Mouse (Mus musculus) forebrain, postnatal 0 days (tissue): ENCODE results near the gene Pde1a. TPM values are rescaled to one million over a fixed set of nuclear protein-coding genes. Genes with fewer than 3 reads are reported as not detected.

ENCODE experiments used
- ATAC-seq: fragments of 200-750 bp; cut with Nextera tagmentation; 2 replicates; pipeline ENCODE4 v1.8.0; 2017; ENCODE audit warnings: mild to moderate bottlenecking, moderate library complexity
- DNase-seq: peaks from one replicate; pipeline ENCODE4 v3.0.0-alpha.2; 2015
- H3K27ac ChIP-seq: fragments of 300-500 bp; sonication (generic); 2 replicates; pipeline ENCODE4 v1.5.1; 2014; ENCODE audit warnings: low read depth, mild to moderate bottlenecking, antibody characterized with exemption, low read length, moderate library complexity, mixed read lengths
- H3K27me3 ChIP-seq: fragments of 300-500 bp; sonication (generic); 2 replicates; pipeline ENCODE4 v1.6.1; 2014; ENCODE audit warnings: mild to moderate bottlenecking, low read length, mixed read lengths; ENCODE audit not compliant: insufficient read depth
- H3K36me3 ChIP-seq: fragments of 300-500 bp; sonication (generic); 2 replicates; pipeline ENCODE4 v1.6.1; 2014; ENCODE audit warnings: mild to moderate bottlenecking, moderate library complexity; ENCODE audit not compliant: insufficient read depth
- H3K4me1 ChIP-seq: fragments of 300-500 bp; sonication (generic); 2 replicates; pipeline ENCODE4 v1.6.1; 2014; ENCODE audit warnings: antibody characterized with exemption; ENCODE audit not compliant: insufficient read depth
- H3K4me2 ChIP-seq: fragments of 300-500 bp; sonication (generic); 2 replicates; pipeline ENCODE4 v1.6.1; 2014; ENCODE audit warnings: low read depth, mild to moderate bottlenecking, moderate library complexity
- H3K4me3 ChIP-seq: fragments of 300-500 bp; sonication (generic); 2 replicates; pipeline ENCODE4 v1.5.1; 2014; ENCODE audit warnings: low read depth, low read length, mixed read lengths
- H3K9ac ChIP-seq: fragments of 300-500 bp; sonication (generic); 2 replicates; pipeline ENCODE4 v1.6.1; 2014; ENCODE audit warnings: mild to moderate bottlenecking
- H3K9me3 ChIP-seq: fragments of 300-500 bp; sonication (generic); 2 replicates; pipeline ENCODE4 v1.6.1; 2016; ENCODE audit warnings: low read length
- CTCF ChIP-seq: sonication (generic); IDR thresholded peaks from 2 replicates; pipeline ENCODE4 v1.5.1; 2016; ENCODE audit warnings: antibody characterized with exemption, control low read depth, low read depth
- WGBS: fragments of 180-500 bp; shearing (Covaris S2); extraction: QIAGEN DNeasy Blood & Tissue Kit; methylation state at CpG from one replicate; pipeline ENCODE4 v1.1.7; 2014; 5-methylcytosine and 5-hydroxymethylcytosine counted together
- polyA plus RNA-seq: library from polyadenylated mRNA; unstranded; fragments of >200 nt; fragmentation: Nextera tagmentation; extraction: Ambion mirVana; gene quantifications from 2 replicates; pipeline ENCODE4 v1.2.1, GENCODE M21; 2015
- total RNA-seq: library from RNA; depleted of rRNA; stranded (reverse); fragments of >200 nt; gene quantifications from 2 replicates; pipeline ENCODE4 v1.2.3, GENCODE M21; 2014

Gene Pde1a
- total and polyA plus RNA-seq, 2 experiments from 2014 or later, result 45.8 to 48.9 TPM

DNA sequence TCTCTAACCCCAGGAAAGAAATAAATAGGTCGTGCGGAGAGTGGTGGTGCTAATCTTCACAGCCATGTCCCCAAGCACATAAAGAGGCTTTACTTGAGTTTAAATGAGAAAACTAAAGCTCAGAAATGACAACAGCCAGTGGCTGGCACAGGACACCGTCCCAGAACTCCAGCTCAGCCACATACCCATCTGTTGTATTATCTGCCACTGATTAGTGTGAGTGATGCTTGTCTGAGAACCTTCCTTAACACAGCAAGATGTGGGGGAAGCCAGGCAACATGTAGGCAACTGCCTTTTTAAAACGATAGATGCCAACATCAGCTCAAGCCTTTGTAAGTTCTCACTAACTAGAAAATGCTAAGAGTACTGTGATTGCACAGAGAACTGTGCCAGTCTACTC is 52.9 kb downstream of the Pde1a start:
- H3K27ac ChIP-seq, result no peak overlapping the region
- ATAC-seq, result peak; percentile 18; the same call in 1 of the 2 replicates
- H3K27me3 ChIP-seq, result no peaks in the 10 kb centered on the region
- no peaks in the 10 kb centered on the region for H3K9me3 ChIP-seq
- H3K9ac ChIP-seq, result no peak overlapping the region
- H3K4me3 ChIP-seq, result no peak overlapping the region
- 56% methylated on average over 4 of the region's 4 CpGs for whole genome bisulfite sequencing
- no peak for DNase-seq
- TF ChIP-seq CTCF, result no peak
- no peak overlapping the region for H3K4me2 ChIP-seq
- H3K4me1 ChIP-seq, result no peaks in the 10 kb centered on the region
- H3K36me3 ChIP-seq, result no peaks in the 10 kb centered on the region

DNA sequence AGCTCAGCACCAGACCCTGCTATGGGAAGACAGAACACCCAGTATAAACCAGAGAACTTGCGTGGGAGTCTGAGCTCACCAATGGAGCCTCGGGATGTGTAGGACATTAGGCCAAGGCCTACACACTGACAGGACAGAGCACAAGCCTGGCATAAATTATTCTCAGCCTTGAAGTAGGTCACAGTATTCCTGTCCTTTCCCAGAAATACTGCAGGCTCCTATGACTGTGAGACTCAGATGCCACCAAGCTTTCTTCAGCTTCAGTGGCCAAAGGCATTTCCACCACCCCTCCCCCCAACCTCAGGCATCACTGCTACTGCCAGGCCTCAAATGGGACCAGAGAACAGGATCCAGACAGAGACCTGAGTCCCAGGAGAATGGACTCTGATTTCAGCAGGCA is 54.7 kb downstream of the Pde1a start:
- TF ChIP-seq CTCF, result no peak
- H3K4me2 ChIP-seq, result no peak overlapping the region
- WGBS, result 86% methylated on average over 2 of the region's 2 CpGs
- no peaks in the 10 kb centered on the region for H3K9me3 ChIP-seq
- H3K27ac ChIP-seq, result no peak overlapping the region
- no peak overlapping the region for H3K4me3 ChIP-seq
- no peaks in the 10 kb centered on the region for H3K36me3 ChIP-seq
- H3K27me3 ChIP-seq, result no peaks in the 10 kb centered on the region
- ATAC-seq (peak; percentile 15; the same call in 1 of the 2 replicates), DNase-seq (no peak)
- no peak overlapping the region for H3K9ac ChIP-seq
- no peaks in the 10 kb centered on the region for H3K4me1 ChIP-seq

DNA sequence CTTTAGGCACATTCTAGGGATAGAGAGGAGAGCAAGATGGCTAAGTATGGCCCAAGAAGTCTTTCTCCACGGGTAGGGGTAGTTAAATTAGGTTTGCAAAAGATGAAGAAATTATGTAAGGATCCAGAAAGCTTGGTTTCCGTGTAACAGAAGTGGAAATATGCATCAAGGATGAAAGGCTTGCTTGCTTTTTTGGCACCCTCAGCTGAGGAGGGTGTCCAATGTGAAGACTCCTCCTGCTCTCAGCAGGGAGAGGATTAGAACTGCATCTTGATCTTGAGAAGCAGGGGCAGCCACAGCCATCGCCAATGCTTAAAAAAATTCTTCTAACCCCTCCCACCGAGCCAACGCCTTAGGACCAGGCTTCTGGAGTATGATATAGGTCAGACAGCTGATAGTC is 55.2 kb downstream of the Pde1a start:
- no peak overlapping the region for H3K4me2 ChIP-seq
- no peaks in the 10 kb centered on the region for H3K36me3 ChIP-seq
- no peaks in the 10 kb centered on the region for H3K9me3 ChIP-seq
- ATAC-seq (0 out of 2 replicates have a peak, but pooled peaks have one; percentile 36), DNase-seq (no peak)
- no peaks in the 10 kb centered on the region for H3K4me1 ChIP-seq
- no peak overlapping the region for H3K9ac ChIP-seq
- WGBS, result 40% methylated on average over 5 of the region's 5 CpGs
- no peaks in the 10 kb centered on the region for H3K27me3 ChIP-seq
- no peak overlapping the region for H3K27ac ChIP-seq
- no peak overlapping the region for H3K4me3 ChIP-seq
- no peak for TF ChIP-seq CTCF

DNA sequence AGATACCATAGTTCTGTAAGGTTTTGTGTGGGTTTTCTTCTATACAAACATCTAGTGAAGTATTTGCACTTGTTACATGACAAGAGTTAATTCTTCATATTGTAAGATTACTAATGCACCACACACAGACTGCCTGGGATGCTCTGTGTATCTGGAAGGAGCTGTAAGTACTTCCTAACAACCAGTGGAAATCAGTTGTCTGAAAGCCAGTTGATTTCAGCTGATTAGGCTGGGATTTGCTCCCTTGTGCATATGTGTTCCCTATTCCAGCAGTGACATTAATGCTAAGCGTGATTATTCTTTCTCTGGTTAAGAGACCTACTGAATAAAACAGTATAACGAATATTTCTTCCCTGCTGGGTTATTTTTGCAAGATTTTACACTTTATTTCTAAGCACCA is 55.8 kb downstream of the Pde1a start:
- peak; percentile 21 for DNase-seq
- H3K27ac ChIP-seq, result 0 out of 2 replicates have a peak overlapping the region, but pooled peaks have one; percentile 24
- no peak for TF ChIP-seq CTCF
- no peaks in the 10 kb centered on the region for H3K36me3 ChIP-seq
- H3K27me3 ChIP-seq, result no peaks in the 10 kb centered on the region
- ATAC-seq, result peak; percentile 37; the same call in 1 of the 2 replicates
- no peak overlapping the region for H3K4me2 ChIP-seq
- no peaks in the 10 kb centered on the region for H3K9me3 ChIP-seq
- 41% methylated on average over 2 of the region's 2 CpGs for WGBS
- H3K9ac ChIP-seq, result no peak overlapping the region
- H3K4me1 ChIP-seq, result no peaks in the 10 kb centered on the region
- H3K4me3 ChIP-seq, result no peak overlapping the region

GRCm38 (mm10) chr2:80069745-80070144 is 59.5 kb downstream of the Pde1a start:
- no peak for TF ChIP-seq CTCF
- 78% methylated on average over 3 of the region's 3 CpGs for WGBS
- no peak overlapping the region for H3K9ac ChIP-seq
- no peak overlapping the region for H3K4me3 ChIP-seq
- ATAC-seq (no peak), DNase-seq (no peak)
- H3K27me3 ChIP-seq, result no peaks in the 10 kb centered on the region
- no peaks in the 10 kb centered on the region for H3K36me3 ChIP-seq
- H3K9me3 ChIP-seq, result no peaks in the 10 kb centered on the region
- H3K4me1 ChIP-seq, result no peaks in the 10 kb centered on the region
- no peak overlapping the region for H3K27ac ChIP-seq
- H3K4me2 ChIP-seq, result no peak overlapping the region

DNA sequence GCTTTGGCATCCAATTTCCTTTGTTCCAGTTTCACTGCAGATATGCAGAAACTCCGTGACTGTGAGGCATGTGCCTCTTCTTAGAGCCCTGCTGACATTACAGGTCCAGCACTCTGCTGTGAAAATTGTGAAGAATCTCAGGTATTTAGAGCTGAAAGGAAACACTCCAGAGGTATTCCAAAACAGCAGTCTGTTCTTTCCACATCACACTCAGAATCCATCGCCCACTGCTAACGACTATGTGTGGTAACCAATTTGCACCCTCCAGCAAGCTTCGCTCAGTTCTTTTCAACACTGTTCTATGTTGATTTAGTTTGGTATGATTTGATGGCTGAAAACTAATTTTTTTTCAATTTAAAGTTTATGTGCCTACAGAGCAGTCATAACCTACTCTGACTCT is 62.8 kb downstream of the Pde1a start:
- H3K27me3 ChIP-seq, result no peaks in the 10 kb centered on the region
- no peak overlapping the region for H3K9ac ChIP-seq
- ATAC-seq (no peak), DNase-seq (no peak)
- 75% methylated on average over 4 of the region's 4 CpGs for WGBS
- H3K9me3 ChIP-seq, result no peaks in the 10 kb centered on the region
- no peaks in the 10 kb centered on the region for H3K4me1 ChIP-seq
- no peak for TF ChIP-seq CTCF
- no peak overlapping the region for H3K4me3 ChIP-seq
- no peak overlapping the region for H3K4me2 ChIP-seq
- no peak overlapping the region for H3K27ac ChIP-seq
- no peaks in the 10 kb centered on the region for H3K36me3 ChIP-seq

GRCm38 (mm10) chr2:80056062-80056461 is 73.2 kb downstream of the Pde1a start:
- no peak overlapping the region for H3K9ac ChIP-seq
- TF ChIP-seq CTCF, result no peak
- H3K4me3 ChIP-seq, result no peak overlapping the region
- ATAC-seq (no peak), DNase-seq (no peak)
- H3K27me3 ChIP-seq, result no peaks in the 10 kb centered on the region
- H3K4me1 ChIP-seq, result no peaks in the 10 kb centered on the region
- H3K4me2 ChIP-seq, result no peak overlapping the region
- H3K27ac ChIP-seq, result no peak overlapping the region
- no peaks in the 10 kb centered on the region for H3K36me3 ChIP-seq
- H3K9me3 ChIP-seq, result no peaks in the 10 kb centered on the region

DNA sequence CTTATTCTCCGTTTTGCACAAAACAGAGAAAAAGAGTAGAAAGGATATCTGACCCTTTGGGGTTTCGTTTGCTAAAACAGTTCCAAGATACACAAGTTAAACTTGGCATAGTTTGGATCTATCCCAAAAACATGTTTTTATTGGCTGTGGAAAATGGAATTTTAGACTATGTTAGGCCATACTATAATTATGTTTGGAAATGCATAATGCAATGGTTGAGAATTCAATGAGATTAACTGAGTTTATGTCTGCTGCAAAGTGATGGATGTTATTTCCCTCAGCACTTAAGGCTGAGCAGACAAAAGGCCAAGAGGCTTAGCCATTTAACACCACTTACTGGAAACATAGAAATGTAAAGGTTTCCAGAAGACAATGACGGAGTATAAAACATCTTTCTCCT is 75.2 kb downstream of the Pde1a start:
- Histone ChIP-seq H3K4me1 (no peaks in the 10 kb centered on the region), H3K36me3 (no peaks in the 10 kb centered on the region), H3K27ac (no peak overlapping the region), H3K4me3 (no peak overlapping the region), H3K9ac (no peak overlapping the region), H3K27me3 (no peaks in the 10 kb centered on the region), H3K9me3 (no peaks in the 10 kb centered on the region), H3K4me2 (no peak overlapping the region)
- TF ChIP-seq CTCF, result no peak
- ATAC-seq (peak; percentile 25; the same call in 1 of the 2 replicates), DNase-seq (no peak)
- 72% methylated on average over 3 of the region's 3 CpGs for WGBS
